Mouse (Mus musculus) forebrain, embryonic 14.5 days (tissue): ENCODE measurements around the gene Dnah7c. TPM values are rescaled to one million over a fixed set of nuclear protein-coding genes. Genes with fewer than 3 reads are reported as not detected.
"Not testable (repeated sequence)": the region's sequence is repeated elsewhere in the genome, so short reads cannot be mapped to it uniquely, and the experiment has no call there.

ENCODE experiments used
- ATAC-seq: fragments of 200-750 bp; cut with Nextera tagmentation; 2 replicates; pipeline ENCODE4 v1.8.0; 2017; ENCODE audit warnings: mild to moderate bottlenecking, moderate library complexity
- DNase-seq: peaks from one replicate; pipeline ENCODE4 v3.0.0-alpha.2; 2015; ENCODE audit warnings: low spot score
- H3K27ac ChIP-seq: fragments of 300-500 bp; sonication (generic); 2 replicates; pipeline ENCODE4 v1.5.1; 2014; ENCODE audit warnings: low read depth, mild to moderate bottlenecking, control low read depth, low read length, moderate library complexity
- H3K27me3 ChIP-seq: fragments of 300-500 bp; sonication (generic); replicated peaks from 2 replicates; pipeline ENCODE4 v1.6.1; 2014; ENCODE audit warnings: low read length, control low read depth, mixed read lengths; ENCODE audit not compliant: control insufficient read depth, insufficient read depth
- H3K36me3 ChIP-seq: fragments of 300-500 bp; sonication (generic); 2 replicates; pipeline ENCODE4 v1.6.1; 2014; ENCODE audit warnings: low read length, control low read depth; ENCODE audit not compliant: control insufficient read depth, insufficient read depth
- H3K4me1 ChIP-seq: fragments of 300-500 bp; sonication (generic); 2 replicates; pipeline ENCODE4 v1.6.1; 2014; ENCODE audit warnings: antibody characterized with exemption, low read length, control low read depth; ENCODE audit not compliant: control insufficient read depth, insufficient read depth
- H3K4me2 ChIP-seq: fragments of 300-500 bp; sonication (generic); 2 replicates; pipeline ENCODE4 v1.6.1; 2014; ENCODE audit warnings: mild to moderate bottlenecking, control low read depth, low read length
- H3K4me3 ChIP-seq: fragments of 300-500 bp; sonication (generic); 2 replicates; pipeline ENCODE4 v1.5.1; 2014; ENCODE audit warnings: low read depth, low read length, control low read depth
- H3K9ac ChIP-seq: fragments of 300-500 bp; sonication (generic); 2 replicates; pipeline ENCODE4 v1.6.1; 2014; ENCODE audit warnings: mild to moderate bottlenecking, low read length, control low read depth, moderate library complexity
- H3K9me3 ChIP-seq: fragments of 300-500 bp; sonication (generic); replicated peaks from 2 replicates; pipeline ENCODE4 v1.6.1; 2016; ENCODE audit warnings: low read length, control low read depth, mixed read lengths; ENCODE audit not compliant: control insufficient read depth
- WGBS: fragments of 180-500 bp; shearing (Covaris S2); extraction: QIAGEN DNeasy Blood & Tissue Kit; methylation state at CpG from one replicate; pipeline ENCODE4 v1.1.7; 2014; 5-methylcytosine and 5-hydroxymethylcytosine counted together
- polyA plus RNA-seq: library from polyadenylated mRNA; unstranded; fragments of >200 nt; fragmentation: Nextera tagmentation; extraction: Ambion mirVana; gene quantifications from 2 replicates; pipeline ENCODE4 v1.2.1, GENCODE M21; 2014

Dnah7c gene
- polyA plus RNA-seq, 1 experiment from 2014 or later: 0.11 TPM

DNA sequence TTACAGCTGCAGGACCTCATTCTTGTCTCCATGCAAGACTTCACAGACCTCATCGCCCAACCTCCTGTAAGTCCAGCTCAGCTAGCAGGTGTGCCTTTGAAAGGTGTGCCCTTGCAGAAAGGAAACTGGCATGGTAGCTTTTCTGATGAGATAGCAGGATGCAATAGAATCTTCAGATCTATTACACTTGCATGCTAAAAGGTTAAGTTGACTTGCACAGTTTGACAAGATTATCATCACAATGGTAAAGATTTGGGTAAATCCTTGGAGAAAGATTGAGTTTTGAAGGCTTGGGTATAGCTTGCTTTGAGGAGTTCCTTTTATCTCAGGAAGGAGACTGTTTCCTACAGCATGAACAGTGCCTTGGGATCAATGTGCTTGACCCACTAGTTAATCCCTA, 89.3 kb downstream of the Dnah7c start:
- not testable (repeated sequence) for H3K4me3 ChIP-seq, H3K9ac ChIP-seq, H3K9me3 ChIP-seq, H3K4me1 ChIP-seq, H3K36me3 ChIP-seq, H3K27me3 ChIP-seq, DNase-seq, H3K4me2 ChIP-seq, H3K27ac ChIP-seq, ATAC-seq
- 96% methylated on average over 1 of the region's 1 CpGs for WGBS

DNA sequence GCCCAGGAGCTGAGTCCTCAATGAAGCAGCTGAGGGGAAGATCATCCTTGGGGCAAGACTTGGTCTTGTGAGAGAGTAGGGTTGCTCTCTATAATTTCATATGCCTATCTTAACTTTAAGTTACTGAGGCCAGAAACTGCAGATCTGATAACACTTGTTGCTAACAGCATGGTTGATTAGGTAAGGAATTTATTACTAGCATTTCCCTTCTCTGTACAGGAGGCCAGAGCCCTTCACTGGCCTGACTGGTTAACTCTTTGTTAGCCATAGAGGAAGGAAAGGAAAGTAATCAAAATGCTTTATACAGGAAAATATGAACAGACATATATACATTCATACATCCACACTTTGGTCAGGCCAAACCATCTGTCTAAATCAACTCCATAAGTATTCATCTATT, 95.6 kb downstream of the Dnah7c start:
- Histone ChIP-seq H3K9me3 (no peaks in the 10 kb centered on the region), H3K4me2 (no peak overlapping the region), H3K27me3 (no peaks in the 10 kb centered on the region), H3K4me3 (no peak overlapping the region), H3K9ac (no peak overlapping the region), H3K36me3 (no peaks in the 10 kb centered on the region), H3K27ac (no peak overlapping the region), H3K4me1 (no peaks in the 10 kb centered on the region)
- no peak for ATAC-seq
- DNase-seq: no peak

DNA sequence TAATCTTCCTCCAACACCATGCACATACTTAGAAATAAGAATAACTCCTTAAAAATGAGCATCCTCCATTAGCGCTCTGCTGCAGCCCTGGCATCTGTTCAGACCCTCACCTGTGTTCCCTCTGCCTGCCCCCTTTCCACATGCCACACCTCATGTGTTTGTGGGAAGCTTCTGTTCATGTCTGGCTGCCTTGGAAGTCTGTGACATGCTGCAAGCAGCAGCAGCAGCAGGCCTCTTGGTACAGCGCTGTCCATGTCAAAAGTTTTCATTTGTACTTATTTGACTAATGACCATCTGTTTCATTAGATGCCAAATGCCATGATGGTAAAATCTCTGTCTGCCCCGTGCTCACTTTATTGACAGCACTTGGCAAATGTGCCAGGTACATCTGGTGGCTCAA, 101.1 kb downstream of the Dnah7c start:
- H3K4me3 ChIP-seq, H3K27ac ChIP-seq, H3K4me2 ChIP-seq, H3K36me3 ChIP-seq, H3K27me3 ChIP-seq, H3K4me1 ChIP-seq, H3K9me3 ChIP-seq, H3K9ac ChIP-seq: not testable (repeated sequence)
- DNase-seq (peak; percentile 8), ATAC-seq (peak; percentile 52)
- WGBS: 43% methylated on average over 3 of the region's 3 CpGs

DNA sequence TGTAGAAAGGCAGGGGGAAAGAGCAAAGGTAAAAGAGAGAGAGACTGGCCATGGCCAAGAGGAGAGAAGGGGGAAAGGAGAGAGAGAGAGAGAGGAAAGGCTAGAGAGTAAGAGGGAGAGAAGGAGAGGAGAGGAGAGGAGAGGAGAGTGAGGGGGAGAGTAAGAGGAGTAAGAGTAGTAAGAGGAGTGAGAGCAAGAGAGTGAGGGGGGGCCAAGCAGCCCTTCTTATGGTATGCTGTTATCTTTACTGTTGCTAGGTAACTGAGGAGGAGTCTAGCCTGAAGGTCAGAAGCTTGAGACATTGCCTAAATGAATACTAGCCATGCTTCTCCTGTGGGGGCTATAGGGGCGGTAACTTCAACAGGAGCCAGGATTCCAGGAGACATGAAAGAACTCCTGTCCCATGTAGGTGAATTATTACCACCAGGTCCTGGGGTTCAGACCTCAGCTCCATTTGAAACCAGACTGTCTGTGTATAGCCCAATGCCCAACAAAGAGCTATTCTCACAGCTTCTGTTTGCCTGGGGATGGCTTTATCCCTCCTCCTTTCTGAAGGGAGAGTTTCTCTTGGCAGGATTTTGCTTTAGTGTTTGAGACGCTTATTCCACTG, 119.5 kb downstream of the Dnah7c start:
- no peak overlapping the region for H3K27ac ChIP-seq
- no peaks in the 10 kb centered on the region for H3K36me3 ChIP-seq
- H3K4me2 ChIP-seq: no peak overlapping the region
- WGBS: 79% methylated on average over 2 of the region's 2 CpGs
- no peaks in the 10 kb centered on the region for H3K4me1 ChIP-seq
- H3K4me3 ChIP-seq: no peak overlapping the region
- no peak for ATAC-seq
- H3K9ac ChIP-seq: no peak overlapping the region
- H3K9me3 ChIP-seq: no peaks in the 10 kb centered on the region
- no peak for DNase-seq
- no peaks in the 10 kb centered on the region for H3K27me3 ChIP-seq

DNA sequence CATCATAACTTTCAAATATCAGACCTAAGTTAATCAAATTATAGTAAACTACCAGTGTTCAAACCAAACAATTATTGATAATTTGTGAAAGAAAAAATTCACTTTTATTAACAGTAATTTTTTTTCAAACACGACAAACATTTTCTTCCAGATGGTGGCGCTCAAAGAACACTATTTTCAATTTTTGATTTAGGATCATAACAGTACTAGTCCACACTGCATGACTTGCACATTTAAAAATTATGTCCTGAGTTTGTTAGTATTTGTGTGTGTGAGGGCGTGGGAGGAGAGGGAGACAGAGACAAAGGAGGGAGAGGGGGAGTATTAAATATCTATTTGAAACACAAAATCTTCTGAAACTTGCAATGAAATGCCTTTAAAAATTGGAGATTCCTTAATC, 155.0 kb downstream of the Dnah7c start:
- Histone ChIP-seq H3K4me1 (no peaks in the 10 kb centered on the region), H3K4me3 (no peak overlapping the region), H3K27me3 (no peaks in the 10 kb centered on the region), H3K27ac (no peak overlapping the region), H3K9me3 (no peaks in the 10 kb centered on the region), H3K9ac (no peak overlapping the region), H3K36me3 (no peaks in the 10 kb centered on the region), H3K4me2 (no peak overlapping the region)
- 38% methylated on average over 3 of the region's 3 CpGs for WGBS
- ATAC-seq (no peak), DNase-seq (peak; percentile 66)

DNA sequence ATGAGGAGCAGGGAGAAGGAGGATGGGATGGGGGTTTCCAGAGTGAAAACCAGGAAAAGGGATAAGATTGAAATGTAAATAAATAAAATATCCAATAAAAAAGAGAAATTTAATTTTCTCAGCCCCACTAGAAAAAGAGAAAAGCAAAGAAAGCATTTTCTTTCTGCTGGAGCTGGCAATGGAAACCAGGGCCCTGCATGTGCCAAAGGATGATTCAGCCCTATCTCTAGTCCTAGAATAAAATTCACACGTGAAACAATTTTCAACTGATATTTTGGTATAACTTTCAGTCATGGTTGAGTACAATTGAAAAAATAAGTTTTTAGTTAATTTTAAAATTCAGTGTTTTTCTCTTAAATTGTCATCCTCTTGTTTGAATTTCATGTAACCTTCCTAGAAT, 168.4 kb downstream of the Dnah7c start:
- 82% methylated on average over 1 of the region's 1 CpGs for WGBS

DNA sequence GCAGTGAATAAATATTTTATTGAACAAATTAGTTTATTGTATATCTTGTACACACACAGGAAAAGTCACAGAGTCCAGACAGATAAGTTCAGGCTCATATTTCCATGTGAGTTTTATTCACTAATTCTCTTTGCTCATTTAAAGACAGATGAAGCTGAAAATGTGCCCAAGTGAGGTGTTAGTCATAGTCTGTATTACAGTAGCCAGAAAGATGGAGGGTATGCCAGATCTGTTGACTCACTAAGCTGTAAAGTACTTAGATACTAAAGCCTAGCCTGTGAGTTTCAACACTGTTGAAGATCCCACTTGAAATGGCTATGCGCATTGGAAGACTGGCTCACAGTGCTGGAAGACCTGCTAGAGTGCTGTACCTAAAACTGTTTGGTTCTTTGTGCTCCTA, 171.0 kb downstream of the Dnah7c start:
- not testable (repeated sequence) for ATAC-seq, DNase-seq, H3K4me2 ChIP-seq, H3K36me3 ChIP-seq, H3K9ac ChIP-seq, H3K27me3 ChIP-seq, H3K4me3 ChIP-seq, H3K27ac ChIP-seq, H3K9me3 ChIP-seq, H3K4me1 ChIP-seq
- 86% methylated on average over 1 of the region's 1 CpGs for WGBS

More for the DNA sequence above, 168.4 kb downstream of the Dnah7c start:
- not testable (repeated sequence) for H3K4me3 ChIP-seq, H3K36me3 ChIP-seq, ATAC-seq, H3K27me3 ChIP-seq, H3K9me3 ChIP-seq, H3K4me2 ChIP-seq, H3K4me1 ChIP-seq, H3K27ac ChIP-seq, DNase-seq, H3K9ac ChIP-seq

DNA sequence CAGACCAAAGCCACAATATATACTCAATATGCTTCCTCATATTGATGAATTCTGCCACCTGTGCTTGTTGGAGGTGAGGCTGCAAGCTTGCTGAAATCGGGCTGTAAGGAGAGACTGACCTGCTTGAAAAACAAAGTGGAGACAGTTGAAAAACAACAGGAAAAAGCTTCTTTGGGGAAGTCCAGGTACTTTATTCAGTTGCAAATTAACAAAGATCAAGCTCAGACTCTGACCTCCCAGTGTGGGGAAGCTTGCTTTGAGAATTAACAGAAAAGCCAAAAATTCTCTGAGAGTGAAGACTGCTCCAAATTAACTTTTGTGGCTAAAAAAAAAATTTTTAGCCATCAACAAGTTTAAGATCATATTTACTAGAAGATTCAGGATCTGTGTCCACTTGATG, 194.9 kb downstream of the Dnah7c start:
- 87% methylated on average over 1 of the region's 1 CpGs for WGBS
- H3K36me3 ChIP-seq: no peaks in the 10 kb centered on the region
- H3K4me2 ChIP-seq: no peak overlapping the region
- no peaks in the 10 kb centered on the region for H3K9me3 ChIP-seq
- H3K27ac ChIP-seq: no peak overlapping the region
- no peaks in the 10 kb centered on the region for H3K27me3 ChIP-seq
- ATAC-seq (no peak), DNase-seq (no peak)
- no peak overlapping the region for H3K9ac ChIP-seq
- no peaks in the 10 kb centered on the region for H3K4me1 ChIP-seq
- no peak overlapping the region for H3K4me3 ChIP-seq

DNA sequence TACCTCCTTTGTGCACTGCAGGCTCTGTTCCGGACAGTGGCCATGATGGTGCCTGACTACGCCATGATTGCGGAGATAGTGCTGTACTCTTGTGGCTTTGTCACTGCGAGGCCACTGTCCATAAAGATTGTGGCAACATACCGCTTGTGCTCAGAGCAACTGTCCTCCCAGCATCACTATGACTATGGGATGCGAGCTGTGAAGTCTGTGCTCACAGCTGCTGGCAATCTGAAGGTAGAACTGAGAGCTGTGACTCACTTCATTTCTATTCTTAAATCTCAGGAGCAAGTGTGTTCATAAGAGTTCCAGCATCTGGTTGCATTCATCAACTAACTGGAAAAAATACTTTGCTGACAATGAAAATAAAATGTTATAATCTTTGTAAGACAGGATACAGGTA, 200.5 kb downstream of the Dnah7c start:
- ATAC-seq, H3K4me2 ChIP-seq, H3K4me3 ChIP-seq, H3K9me3 ChIP-seq, DNase-seq, H3K4me1 ChIP-seq, H3K27ac ChIP-seq, H3K36me3 ChIP-seq, H3K27me3 ChIP-seq, H3K9ac ChIP-seq: not testable (repeated sequence)
- WGBS: 96% methylated on average over 6 of the region's 6 CpGs
